Mouse (Mus musculus): ENCODE measurements around the gene 6820408C15Rik.

DNA sequence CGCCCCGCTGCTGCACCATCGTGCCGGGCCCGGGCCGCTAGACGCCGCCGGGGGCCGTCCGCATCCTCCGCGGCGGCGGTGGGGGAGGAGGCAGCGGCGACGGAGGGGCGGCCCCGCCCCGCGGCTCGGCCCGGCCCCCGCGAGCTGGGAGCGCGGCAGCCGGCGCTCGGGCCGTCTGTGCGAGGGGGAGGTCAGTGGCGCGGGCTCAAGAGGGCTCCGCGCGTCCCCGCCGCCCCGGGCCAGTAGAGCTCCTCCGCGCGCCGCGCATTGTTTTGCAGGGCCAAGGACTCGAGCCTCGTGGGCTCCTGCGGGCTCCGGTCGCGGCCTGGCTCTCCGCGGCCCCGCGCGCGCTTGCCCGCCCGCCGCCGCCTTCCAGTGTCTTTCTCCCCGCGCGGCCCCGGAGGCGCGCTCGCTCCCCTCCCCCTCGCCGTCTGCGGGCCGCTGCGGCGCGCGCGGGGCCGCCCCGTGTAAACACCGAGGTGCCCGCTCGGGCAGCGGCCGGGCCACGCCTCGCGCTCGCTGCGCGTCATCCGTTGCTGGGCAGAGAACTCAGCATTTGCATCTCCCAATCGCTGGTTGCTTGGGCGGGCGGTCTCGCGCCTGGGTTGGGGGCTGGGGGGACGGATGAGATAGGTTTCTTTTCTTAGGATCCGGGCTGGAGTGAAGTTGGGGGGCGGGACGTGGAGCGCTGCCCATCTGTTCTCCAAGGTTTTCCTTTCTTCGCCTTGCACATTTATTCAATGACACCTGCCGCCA, 17.5 kb upstream of the 6820408C15Rik start, which contains the start of gene Sox12:
- no peak for TF ChIP-seq CTCF (IDR thresholded peaks at IDR 0.05; ENCODE audit: insufficient read depth, low read length)
- TF ChIP-seq POLR2A (IDR thresholded peaks at IDR 0.05; ENCODE audit: borderline replicate concordance, extremely low read depth, low read depth, low read length): no peak

Data from lung, adult 2 months (tissue).